Mouse (Mus musculus) granulocyte monocyte progenitor cell, adult 5-6 weeks (primary cell): ENCODE measurements around the gene Vax1. TPM values are rescaled to one million over a fixed set of nuclear protein-coding genes. Genes with fewer than 3 reads are reported as not detected.
A peak's percentile ranks its signal among the peaks of the same experiment; 100 is the strongest.

Experiments used
- ATAC-seq: replicated peaks from 2 replicates; pipeline ENCODE4 v1.8.0; 2016; ENCODE audit warnings: mild to moderate bottlenecking, moderate TSS enrichment, inconsistent platforms; ENCODE audit not compliant: poor library complexity, severe bottlenecking
- total RNA-seq, 2 experiments: library from RNA; stranded (forward) in 1 of 2; stranded (reverse) in 1 of 2; fragments of 200-712, 200-1000 nt in 1 of 2; fragments of >200 nt in 1 of 2; fragmentation: Nextera tagmentation in 1 of 2; gene quantifications; 2 replicates each; pipeline ENCODE4 v1.2.3; 2014 to 2017

Gene Vax1
- total RNA-seq (2014; fragmentation: Nextera tagmentation) (not detected in 2 replicates), total RNA-seq (2017) (not detected in 2 replicates)

GRCm38 (mm10) chr19:59169936-59170765, at the start of gene Vax1:
TSS of gene Vax1 (minus strand) at chr19:59170056.
- ATAC-seq = no peak

DNA sequence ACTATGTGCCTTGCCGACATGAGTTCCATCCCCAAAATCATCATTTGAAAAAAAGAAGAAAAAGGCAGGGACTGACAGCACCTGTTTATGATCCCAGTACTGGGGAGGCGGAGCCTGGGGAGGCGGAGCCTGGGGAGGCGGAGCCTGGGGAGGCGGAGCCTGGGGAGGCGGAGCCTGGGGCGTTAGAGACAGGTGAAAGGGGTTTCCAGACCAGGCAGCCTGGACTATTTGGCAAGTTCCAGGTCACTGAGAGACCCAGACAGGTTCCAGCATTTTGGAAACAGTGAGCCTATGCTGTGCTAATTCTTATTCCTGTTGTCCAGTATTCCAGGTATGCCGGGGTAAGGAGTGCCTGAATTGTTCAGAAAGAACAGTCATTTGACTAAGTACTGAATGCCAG, 49.1 kb upstream of the Vax1 start, which contains the start of gene Kcnk18:
Gene Kcnk18, plus strand, starts transcription at position 224 of the 400 bp plus-strand sequence.
- ATAC-seq = no peak

DNA sequence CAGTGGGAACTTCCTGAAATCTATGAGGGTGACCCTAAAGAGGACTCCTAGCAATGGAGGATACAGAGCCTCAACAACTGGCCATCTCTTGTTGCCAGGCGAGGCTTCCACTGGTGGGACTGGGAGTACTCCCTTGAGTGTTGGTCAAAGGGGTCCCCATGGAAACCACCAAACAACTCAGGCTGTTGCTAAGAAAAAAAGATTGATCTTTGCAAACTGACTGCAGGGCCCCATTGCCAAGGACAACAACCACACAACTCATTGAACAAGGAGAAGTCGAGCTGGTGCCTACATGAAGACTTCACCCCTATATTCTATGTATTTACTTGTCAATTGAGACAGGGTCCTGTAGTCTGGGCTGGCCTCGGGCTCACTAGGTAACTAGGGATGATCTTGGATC, 47.0 kb upstream of the Vax1 start:
- ATAC-seq = no peak

DNA sequence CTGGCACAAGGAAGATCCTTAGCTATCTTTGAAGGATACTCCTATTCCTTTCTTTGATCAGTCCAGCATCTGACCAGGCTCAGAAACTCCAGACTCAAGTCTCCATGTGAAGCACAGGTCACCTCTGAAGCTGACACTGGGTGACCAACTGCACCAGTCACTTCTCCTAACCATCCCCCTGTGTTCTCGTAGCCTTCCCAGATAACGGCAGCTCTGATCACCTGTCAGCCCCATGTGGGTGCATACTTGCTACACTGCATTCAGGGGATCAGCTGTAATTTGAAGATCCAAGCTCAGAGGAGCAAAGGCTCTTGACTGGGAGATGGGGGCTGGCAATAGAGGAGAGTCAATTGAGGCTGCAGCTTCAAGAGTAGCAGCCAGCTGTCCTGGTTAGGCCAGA, 39.1 kb upstream of the Vax1 start:
- no peak for ATAC-seq

DNA sequence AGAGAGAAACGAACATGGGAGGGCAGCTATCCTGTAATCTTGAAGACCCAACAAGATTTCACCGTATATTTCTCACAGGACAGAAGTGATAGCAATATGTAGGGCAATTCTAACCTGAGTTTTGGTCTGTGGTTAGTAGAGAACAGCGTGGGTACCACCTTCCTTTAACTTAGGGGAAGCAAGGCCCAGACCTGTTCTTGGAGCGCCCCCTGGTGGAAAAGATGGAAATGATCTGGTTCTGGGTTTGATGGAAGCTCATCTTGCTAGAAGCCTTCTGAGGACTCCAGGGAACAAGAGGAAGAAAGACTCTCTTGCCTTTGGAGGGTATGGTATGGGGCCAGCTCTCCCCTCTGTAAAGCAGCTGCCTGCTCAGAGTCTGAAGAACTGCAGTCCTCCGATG, 38.6 kb upstream of the Vax1 start:
- ATAC-seq = peak; percentile 67

GRCm38 (mm10) chr19:59198161-59198560, 28.3 kb upstream of the Vax1 start:
- peak; percentile 68; the same call in 1 of the 2 replicates for ATAC-seq

DNA sequence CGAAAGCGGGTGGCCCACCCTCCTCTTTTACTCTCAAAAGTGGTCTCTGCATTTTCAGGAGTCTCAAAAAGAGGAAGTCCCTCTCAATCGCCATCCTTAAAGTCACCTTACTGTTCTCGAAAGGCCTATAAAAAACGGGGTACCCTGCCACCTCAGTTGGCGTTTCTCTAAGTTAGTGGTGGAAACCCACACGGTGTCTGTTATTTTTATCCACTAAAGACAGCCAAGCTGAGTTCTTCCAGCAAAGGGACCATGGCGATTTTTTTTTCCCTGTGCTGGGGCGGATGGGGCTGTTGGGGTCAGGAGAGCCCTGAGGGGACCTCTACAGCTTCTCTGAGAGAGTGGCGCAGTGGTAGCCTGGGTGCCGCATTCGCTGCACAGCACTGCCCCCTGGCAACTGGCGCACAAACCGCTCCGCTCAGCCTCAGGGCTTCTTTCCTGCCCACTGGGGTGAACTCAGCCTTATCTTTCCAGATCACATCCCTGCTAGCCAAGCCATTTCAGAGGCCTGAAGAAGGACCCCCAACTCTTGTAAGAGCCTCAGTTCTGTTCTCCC, 26.3 kb upstream of the Vax1 start:
- ATAC-seq = peak; percentile 62; the same call in 1 of the 2 replicates

DNA sequence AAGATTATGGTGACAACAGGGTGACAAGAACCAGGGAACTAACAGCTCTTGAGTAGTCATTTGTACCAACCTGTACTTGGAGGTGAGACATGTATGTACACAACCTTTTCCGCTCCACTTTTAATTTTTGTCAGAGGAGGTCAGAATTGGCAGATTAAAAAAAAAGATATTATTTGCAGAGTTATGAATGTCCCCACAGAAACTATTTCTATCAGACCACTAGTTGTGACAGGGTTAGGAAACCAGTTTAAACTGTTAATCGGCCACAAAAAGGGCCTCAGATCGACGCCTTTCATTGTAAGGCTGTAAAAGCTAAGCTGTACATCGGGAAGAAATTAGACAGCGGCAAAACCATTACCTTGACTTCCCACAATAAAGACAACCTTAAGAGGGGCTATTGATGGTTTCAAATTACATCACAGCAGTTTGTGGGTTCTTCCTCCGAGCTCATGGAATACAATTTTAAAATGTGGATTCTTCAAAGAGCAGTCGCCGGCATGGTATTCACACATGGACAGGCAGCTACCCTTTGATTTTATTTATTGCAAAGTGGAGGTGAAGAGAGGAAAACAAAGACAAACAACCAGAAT, 25.4 kb upstream of the Vax1 start:
- no peak for ATAC-seq

DNA sequence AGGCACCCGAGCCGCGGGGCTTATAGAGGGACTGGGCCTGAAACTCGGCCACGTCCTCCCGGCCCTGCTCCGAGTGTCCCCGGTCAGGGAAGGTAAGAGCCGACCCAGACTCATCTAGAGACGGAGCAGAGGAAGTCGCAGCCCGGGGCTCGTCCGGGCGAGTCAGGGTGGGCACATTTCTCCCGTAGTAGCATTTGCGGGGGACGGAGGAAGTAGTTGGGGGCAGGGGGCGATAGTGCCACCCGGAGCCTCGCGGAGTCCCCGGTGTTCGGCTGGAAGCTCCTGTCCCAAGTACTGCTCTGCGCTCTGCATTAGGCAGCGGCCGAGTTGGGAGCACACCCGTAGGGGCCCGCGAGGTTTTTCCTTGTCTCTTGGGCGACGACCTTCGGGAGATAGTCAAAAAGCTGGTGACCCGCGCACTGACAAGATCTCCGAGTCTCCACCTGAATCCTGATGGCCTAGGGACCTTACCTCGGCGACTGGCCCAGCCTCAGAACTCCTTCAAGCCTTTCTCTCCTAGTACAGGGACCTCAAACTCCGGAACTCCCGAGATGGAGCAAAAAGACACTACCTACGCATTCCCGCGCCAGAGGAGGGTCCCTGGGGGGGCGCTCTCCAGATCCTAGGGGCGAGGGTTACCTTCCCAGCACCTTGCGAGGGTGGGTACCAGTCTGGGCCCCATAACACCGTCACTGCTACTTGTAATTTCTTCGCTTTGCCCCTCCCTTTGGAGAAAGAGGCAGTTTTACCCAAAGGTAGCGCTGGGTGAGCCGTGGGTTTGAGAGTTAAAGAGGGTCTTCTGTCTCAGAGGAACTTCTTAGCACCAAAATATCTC, 24.3 kb upstream of the Vax1 start:
- ATAC-seq = peak; percentile 40

DNA sequence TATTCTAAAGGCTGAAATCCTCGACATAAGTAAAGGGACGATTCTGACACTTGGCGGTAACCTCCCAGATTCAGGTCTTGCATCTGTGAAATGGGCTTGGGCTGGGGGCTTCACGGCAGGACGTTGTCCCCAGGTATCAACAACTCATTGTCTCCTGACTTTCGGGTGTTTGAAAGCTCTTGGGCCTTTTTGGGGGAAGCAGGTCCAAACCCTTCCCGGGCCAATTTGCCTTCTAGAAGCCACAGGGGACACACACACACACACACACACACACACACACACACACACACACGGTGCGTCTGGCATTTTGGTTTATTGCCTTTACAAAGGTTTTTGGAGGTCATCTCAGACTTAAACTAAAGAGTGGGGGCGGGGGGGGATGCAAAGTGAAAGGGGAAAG, 23.6 kb upstream of the Vax1 start:
- no peak for ATAC-seq

DNA sequence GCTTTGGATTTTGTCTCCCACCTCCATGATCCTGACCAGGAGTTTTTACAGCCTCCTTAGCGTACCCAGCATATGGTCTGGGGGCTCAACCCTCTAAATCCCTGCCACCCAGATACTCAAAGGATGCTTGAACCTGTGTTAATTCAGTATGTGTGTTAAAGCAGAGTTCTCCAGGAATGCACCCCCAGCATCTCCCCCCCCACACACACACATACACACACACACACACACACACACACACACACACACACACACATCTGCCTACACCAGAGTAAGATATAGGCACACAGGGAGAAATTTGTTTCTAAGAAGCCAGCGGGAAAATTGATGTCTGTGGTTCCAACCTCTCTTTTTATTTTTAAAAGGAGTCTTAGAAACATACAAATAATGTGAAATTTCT, 22.6 kb upstream of the Vax1 start:
- ATAC-seq = no peak

DNA sequence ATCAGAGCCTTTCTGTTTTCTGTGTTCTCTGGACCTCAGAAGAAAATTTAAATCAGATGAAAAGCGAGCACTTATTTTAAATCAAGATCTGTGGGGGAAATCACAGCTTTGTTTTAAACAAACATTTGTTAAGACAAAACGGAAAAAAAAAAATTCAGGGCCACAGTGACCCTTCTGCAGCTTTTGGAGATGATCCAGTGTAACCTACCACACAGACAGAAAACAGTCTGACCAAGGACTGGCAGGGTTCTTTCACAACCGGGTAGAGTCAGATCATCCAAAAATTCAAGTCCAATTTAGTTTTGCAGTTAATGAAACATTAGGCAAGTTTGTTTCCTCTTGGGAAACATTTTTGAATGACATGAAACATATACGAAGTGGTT, 21.3 kb upstream of the Vax1 start:
- no peak for ATAC-seq

- ATAC-seq = no peak
Measured at GRCm38 (mm10) chr19:59190431-59191122, 20.7 kb upstream of the Vax1 start.

- no peak for ATAC-seq
Measured at GRCm38 (mm10) chr19:59188981-59189380, 19.1 kb upstream of the Vax1 start.

DNA sequence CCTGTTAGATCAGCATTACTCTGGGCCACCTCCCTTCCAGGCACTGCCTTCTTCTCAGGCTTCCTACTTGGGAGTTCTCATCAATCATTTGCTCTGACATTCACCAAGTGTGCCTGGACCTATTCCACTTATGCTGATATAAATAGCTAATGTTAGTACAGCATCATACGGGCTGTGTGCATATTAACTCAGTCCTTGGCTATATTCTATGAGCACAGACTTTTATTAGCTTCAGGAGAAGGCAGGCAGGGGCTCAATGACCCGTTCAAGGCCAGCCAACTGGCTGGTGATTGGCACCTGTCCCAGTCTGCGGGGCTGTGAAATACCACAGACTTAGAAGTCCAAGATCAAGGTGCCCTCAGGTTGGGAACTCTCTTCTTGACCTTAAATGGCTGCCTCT, 14.1 kb upstream of the Vax1 start:
- no peak for ATAC-seq

- no peak for ATAC-seq
Measured at GRCm38 (mm10) chr19:59173341-59174015, 3.6 kb upstream of the Vax1 start.

- no peak for ATAC-seq
Measured at GRCm38 (mm10) chr19:59172781-59173180, 2.9 kb upstream of the Vax1 start.

DNA sequence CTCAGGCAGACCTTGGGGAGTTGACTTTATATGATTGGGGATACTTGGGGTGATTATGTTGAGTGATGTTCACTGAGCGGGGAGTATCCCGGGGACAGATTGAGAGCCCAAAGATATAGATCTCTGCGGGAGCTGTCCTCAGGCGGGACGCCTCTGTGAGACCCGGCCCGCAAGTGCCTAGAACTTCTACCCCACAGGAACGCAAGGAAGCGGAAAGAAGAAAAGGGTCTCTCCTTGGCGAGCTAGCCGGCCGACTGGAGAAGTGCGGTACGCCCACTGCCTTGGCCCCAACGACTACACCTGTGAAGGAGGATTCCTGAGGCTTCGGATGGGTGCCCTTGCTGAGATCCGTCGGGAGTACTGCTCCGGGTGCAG, 2.0 kb upstream of the Vax1 start:
- ATAC-seq = no peak; the same call in 1 of the 2 replicates

GRCm38 (mm10) chr19:59171151-59171870, 1.5 kb upstream of the Vax1 start:
- no peak for ATAC-seq
